ENCODE assay signal across 27 mouse cellular contexts in the genomic region with DNA sequence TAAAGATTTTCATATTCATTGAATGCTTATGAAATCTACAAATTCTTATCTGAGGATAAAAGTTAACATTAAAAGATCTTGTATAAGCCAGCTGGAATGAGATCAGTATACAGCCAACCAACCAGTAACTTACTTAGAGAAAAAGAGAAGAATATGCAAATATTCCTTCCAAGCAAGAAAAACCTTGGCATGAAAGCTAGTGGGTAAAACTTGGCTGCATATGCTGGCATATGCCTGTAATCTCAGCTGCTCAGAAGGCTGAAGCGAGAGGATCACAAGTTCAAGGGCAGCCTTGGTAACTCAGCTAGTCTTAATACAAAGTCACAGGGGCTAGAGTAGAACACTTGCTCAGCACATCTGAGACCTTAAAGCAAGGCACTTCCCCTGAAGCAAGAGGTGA.
"Had no signal": no experiment of that assay in that cellular context is flagged by ENCODE, and none has a peak within 500 bp of the region (broad histone marks: within the 10 kb centered on the region; RNA-seq: fewer than 3 reads in every experiment).

No protein-coding gene starts in this region.

- ATAC-seq: hindbrain, embryonic 16.5 days; inflammation-experienced regulatory T-cells, adult 6 months; intestine, embryonic 15.5 days; intestine, postnatal 0 days had no signal

- H3K4me3 ChIP-seq: heart, embryonic 10.5 days; heart, embryonic 12.5 days; hindbrain, embryonic 10.5 days; hindbrain, embryonic 12.5 days; intestine, embryonic 15.5 days; layer of hippocampus, adult 2 months; left cerebral cortex, adult 2 months; limb, embryonic 10.5 days; limb, embryonic 12.5 days; liver, embryonic 13.5 days; liver, embryonic 15.5 days had no signal

- H3K9me3 ChIP-seq: heart, embryonic 10.5 days; heart, embryonic 12.5 days; hindbrain, embryonic 10.5 days; hindbrain, embryonic 12.5 days; intestine, embryonic 15.5 days; limb, embryonic 10.5 days; limb, embryonic 12.5 days; liver, embryonic 13.5 days; liver, embryonic 15.5 days had no signal

- H3K36me3 ChIP-seq: hindbrain, embryonic 12.5 days; intestine, embryonic 15.5 days; limb, embryonic 12.5 days; liver, embryonic 15.5 days had no signal

- H3K4me2 ChIP-seq: heart, embryonic 12.5 days; hindbrain, embryonic 12.5 days; hindbrain, embryonic 14.5 days; intestine, embryonic 15.5 days; limb, embryonic 12.5 days; liver, embryonic 11.5 days; liver, embryonic 13.5 days; liver, embryonic 15.5 days had no signal

- H3K27me3 ChIP-seq: heart, embryonic 12.5 days; hindbrain, embryonic 12.5 days; intestine, embryonic 15.5 days; liver, embryonic 13.5 days; liver, embryonic 15.5 days had no signal

- H3K4me1 ChIP-seq: heart, embryonic 10.5 days; hindbrain, embryonic 10.5 days; intestine, embryonic 15.5 days; limb, embryonic 10.5 days; liver, embryonic 13.5 days; liver, embryonic 15.5 days had no signal

- DNase-seq: gastrocnemius, postnatal 10 days; gastrocnemius, postnatal 25 days; heart, adult 18-20 months; heart, postnatal 10 days; heart, postnatal 4 days; kidney, adult 18-20 months; kidney, adult 8-10 months; kidney, postnatal 10 days; kidney, postnatal 25 days; kidney, postnatal 4 days; liver; liver, embryonic 13.5 days had no signal

- H3K9ac ChIP-seq: heart, embryonic 12.5 days; hindbrain, embryonic 12.5 days; hindbrain, embryonic 14.5 days; intestine, embryonic 15.5 days; limb, embryonic 12.5 days; liver, embryonic 13.5 days; liver, embryonic 15.5 days had no signal

- H3K27ac ChIP-seq: heart, embryonic 10.5 days; hindbrain, embryonic 10.5 days; hindbrain, embryonic 12.5 days; hindbrain, embryonic 14.5 days; intestine, embryonic 15.5 days; layer of hippocampus, adult 2 months; left cerebral cortex, adult 2 months; limb, embryonic 10.5 days; limb, embryonic 12.5 days; liver, embryonic 13.5 days; liver, embryonic 15.5 days had no signal
